Mouse (Mus musculus) liver, adult 2 months (tissue): Measurements from ENCODE around the gene Galns.

Experiments
- CTCF ChIP-seq: fragments of 200-500 bp; IDR thresholded peaks from 2 replicates; pipeline ENCODE4 v1.5.1; 2011; ENCODE audit warnings: low read depth, low read length, control low read depth
- POLR2A ChIP-seq: fragments of 200-500 bp; IDR thresholded peaks from 2 replicates; pipeline ENCODE4 v1.6.1; 2011; ENCODE audit warnings: low read length, control low read depth; ENCODE audit not compliant: insufficient read depth; ENCODE audit errors: extremely low read depth

- no peak for TF ChIP-seq CTCF
- no peak for TF ChIP-seq POLR2A
Observed at GRCm38 (mm10) chr8:122596031-122596430, 15.2 kb downstream of the Galns start.
